Mouse (Mus musculus): Measurements from ENCODE around the gene Farsb.

DNA sequence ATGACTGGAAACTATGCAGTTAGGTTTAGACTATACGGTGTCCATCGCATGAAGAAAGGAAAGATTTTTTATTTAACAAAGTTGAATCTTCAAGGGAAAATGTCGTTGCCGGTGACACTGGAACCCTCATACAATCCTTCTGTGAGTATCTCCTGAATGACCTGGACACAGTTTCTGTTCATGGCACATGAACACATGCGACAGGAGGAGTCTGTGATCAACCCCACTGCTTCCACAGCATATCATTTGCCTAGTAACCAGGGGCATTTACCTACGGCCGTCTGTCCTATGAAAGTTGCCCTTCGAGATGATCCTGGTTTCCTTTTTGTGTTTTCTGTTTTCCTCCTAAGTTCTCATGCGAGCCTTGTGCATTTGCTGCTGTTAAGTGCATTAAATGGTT, 55.2 kb downstream of the Farsb start:
- TF ChIP-seq CTCF (IDR thresholded peaks at IDR 0.05; ENCODE audit: low read depth, low read length) = no peak
- TF ChIP-seq POLR2A (IDR thresholded peaks at IDR 0.05; ENCODE audit: borderline replicate concordance, low read depth, low read length) = no peak

All from bone marrow macrophage, adult 2 months (primary cell).